Mouse (Mus musculus): ENCODE data around the gene Eapp. TPM values are rescaled to one million over a fixed set of nuclear protein-coding genes. Genes with fewer than 3 reads are reported as not detected.
"Not testable (repeated sequence)": the region's sequence is repeated elsewhere in the genome, so short reads cannot be mapped to it uniquely, and the experiment has no call there.

Gene Eapp
- total RNA-seq, 2 experiments from 2014 or later, result 25.1 to 27.3 TPM

- DNase-seq, result no peak
Measured at GRCm38 (mm10) chr12:54683182-54683581, 12.5 kb downstream of the Eapp start.

- no peak for DNase-seq
Measured at GRCm38 (mm10) chr12:54676709-54677108, 19.0 kb downstream of the Eapp start.

GRCm38 (mm10) chr12:54675396-54675795 is 20.3 kb downstream of the Eapp start:
- DNase-seq, result no peak

GRCm38 (mm10) chr12:54671262-54671661 is 24.4 kb downstream of the Eapp start:
- DNase-seq, result no peak

- no peak for DNase-seq
Measured at GRCm38 (mm10) chr12:54668141-54668540, 27.6 kb downstream of the Eapp start.

GRCm38 (mm10) chr12:54665526-54665925 is 30.2 kb downstream of the Eapp start:
- DNase-seq, result no peak

- not testable (repeated sequence) for DNase-seq
Measured at GRCm38 (mm10) chr12:54661470-54661869, 34.2 kb downstream of the Eapp start.

GRCm38 (mm10) chr12:54659901-54660300 is 35.8 kb downstream of the Eapp start:
- no peak for DNase-seq

GRCm38 (mm10) chr12:54658425-54659092 is 37.1 kb downstream of the Eapp start:
- no peak for DNase-seq

GRCm38 (mm10) chr12:54657951-54658350 is 37.7 kb downstream of the Eapp start:
- no peak for DNase-seq

- DNase-seq, result no peak
Measured at GRCm38 (mm10) chr12:54657226-54657625, 38.5 kb downstream of the Eapp start.

- peak; percentile 93 to 98 for DNase-seq
Measured at GRCm38 (mm10) chr12:54656396-54657171, 39.1 kb downstream of the Eapp start, which contains the start of gene Sptssa. Sptssa (minus strand) TSS chr12:54656573.

- no peak for DNase-seq
Measured at GRCm38 (mm10) chr12:54656039-54656395, 39.7 kb downstream of the Eapp start.

- no peak for DNase-seq
Measured at GRCm38 (mm10) chr12:54655292-54656038, 40.2 kb downstream of the Eapp start.

- DNase-seq, result peak in 1 of 2 experiments; percentile 19
Measured at GRCm38 (mm10) chr12:54654741-54655140, 41.0 kb downstream of the Eapp start.

- peak; percentile 26 to 45 for DNase-seq
Measured at GRCm38 (mm10) chr12:54654141-54654540, 41.6 kb downstream of the Eapp start.

GRCm38 (mm10) chr12:54652346-54652745 is 43.4 kb downstream of the Eapp start:
- DNase-seq, result no peak

GRCm38 (mm10) chr12:54651820-54652219 is 43.9 kb downstream of the Eapp start:
- DNase-seq, result peak in 1 of 2 experiments; percentile 15

GRCm38 (mm10) chr12:54651158-54651557 is 44.5 kb downstream of the Eapp start:
- DNase-seq, result no peak

- no peak for DNase-seq
Measured at GRCm38 (mm10) chr12:54644947-54645346, 50.8 kb downstream of the Eapp start.

- no peak for DNase-seq
Measured at GRCm38 (mm10) chr12:54643320-54643892, 52.3 kb downstream of the Eapp start.

GRCm38 (mm10) chr12:54641374-54641773 is 54.3 kb downstream of the Eapp start:
- no peak for DNase-seq

All from heart, adult 18-20 months (tissue).